Mouse (Mus musculus): ENCODE results near the gene Sds. TPM values are rescaled to one million over a fixed set of nuclear protein-coding genes. Genes with fewer than 3 reads are reported as not detected.

The Sds gene
- total and polyA plus RNA-seq, 2 experiments from 2014 or later, result 0.20 TPM; not detected in 1

- Histone ChIP-seq H3K36me3 (ENCODE audit: insufficient read depth, low read length) (no peaks in the 10 kb centered on the region), H3K4me1 (ENCODE audit: insufficient read depth, low read length) (no peaks in the 10 kb centered on the region), H3K4me3 (ENCODE audit: low read length) (no peak overlapping the region), H3K9me3 (ENCODE audit: low read length) (no peaks in the 10 kb centered on the region), H3K9ac (replicated peaks; ENCODE audit: low read length) (no peak overlapping the region), H3K4me2 (ENCODE audit: low read depth, low read length) (no peak overlapping the region), H3K27me3 (ENCODE audit: insufficient read depth, low read length) (no peaks in the 10 kb centered on the region), H3K27ac (no peak overlapping the region)
- DNase-seq (ENCODE audit: low spot score) (peak; percentile 92), ATAC-seq (peak; percentile 24; the same call in 1 of the 2 replicates)
- TF ChIP-seq CTCF (IDR thresholded peaks at IDR 0.05; ENCODE audit: low read depth), result peak; percentile 85
- 6% methylated on average over 9 of the region's 9 CpGs for WGBS
Measured at GRCm38 (mm10) chr5:120457628-120458027, 18.7 kb upstream of the Sds start.

- Histone ChIP-seq H3K4me3 (ENCODE audit: low read length) (no peak overlapping the region), H3K27ac (no peak overlapping the region), H3K4me1 (ENCODE audit: insufficient read depth, low read length) (no peaks in the 10 kb centered on the region), H3K9me3 (ENCODE audit: low read length) (no peaks in the 10 kb centered on the region), H3K9ac (replicated peaks; ENCODE audit: low read length) (no peak overlapping the region), H3K4me2 (ENCODE audit: low read depth, low read length) (no peak overlapping the region), H3K27me3 (ENCODE audit: insufficient read depth, low read length) (no peaks in the 10 kb centered on the region), H3K36me3 (ENCODE audit: insufficient read depth, low read length) (no peaks in the 10 kb centered on the region)
- no peak for TF ChIP-seq CTCF (IDR thresholded peaks at IDR 0.05; ENCODE audit: low read depth)
- peak; percentile 21; the same call in 1 of the 2 replicates for ATAC-seq
- no peak for DNase-seq (ENCODE audit: low spot score)
- WGBS, result 80% methylated on average over 10 of the region's 10 CpGs
Measured at GRCm38 (mm10) chr5:120459133-120459532, 17.2 kb upstream of the Sds start.

GRCm38 (mm10) chr5:120461902-120462301 is 14.4 kb upstream of the Sds start:
- DNase-seq (ENCODE audit: low spot score), result no peak
- no peak for TF ChIP-seq CTCF (IDR thresholded peaks at IDR 0.05; ENCODE audit: low read depth)
- H3K27ac ChIP-seq, result no peak overlapping the region
- no peaks in the 10 kb centered on the region for H3K4me1 ChIP-seq (ENCODE audit: insufficient read depth, low read length)
- H3K27me3 ChIP-seq (ENCODE audit: insufficient read depth, low read length), result no peaks in the 10 kb centered on the region
- no peak overlapping the region for H3K4me2 ChIP-seq (ENCODE audit: low read depth, low read length)
- no peaks in the 10 kb centered on the region for H3K36me3 ChIP-seq (ENCODE audit: insufficient read depth, low read length)
- H3K9ac ChIP-seq (replicated peaks; ENCODE audit: low read length), result no peak overlapping the region
- H3K4me3 ChIP-seq (ENCODE audit: low read length), result no peak overlapping the region
- no peaks in the 10 kb centered on the region for H3K9me3 ChIP-seq (ENCODE audit: low read length)
- ATAC-seq, result no peak
- 74% methylated on average over 15 of the region's 15 CpGs for WGBS

GRCm38 (mm10) chr5:120464321-120464720 is 12.0 kb upstream of the Sds start:
- peak; percentile 71 for TF ChIP-seq CTCF (IDR thresholded peaks at IDR 0.05; ENCODE audit: low read depth)

GRCm38 (mm10) chr5:120465062-120465461 is 11.3 kb upstream of the Sds start:
- ATAC-seq (no peak), DNase-seq (ENCODE audit: low spot score) (no peak)
- no peak overlapping the region for H3K4me2 ChIP-seq (ENCODE audit: low read depth, low read length)
- 38% methylated on average over 5 of the region's 5 CpGs for WGBS
- no peak overlapping the region for H3K9ac ChIP-seq (replicated peaks; ENCODE audit: low read length)
- no peaks in the 10 kb centered on the region for H3K27me3 ChIP-seq (ENCODE audit: insufficient read depth, low read length)
- H3K9me3 ChIP-seq (ENCODE audit: low read length), result no peaks in the 10 kb centered on the region
- no peak overlapping the region for H3K27ac ChIP-seq
- TF ChIP-seq CTCF (IDR thresholded peaks at IDR 0.05; ENCODE audit: low read depth), result peak; percentile 59
- H3K4me1 ChIP-seq (ENCODE audit: insufficient read depth, low read length), result no peaks in the 10 kb centered on the region
- no peak overlapping the region for H3K4me3 ChIP-seq (ENCODE audit: low read length)
- H3K36me3 ChIP-seq (ENCODE audit: insufficient read depth, low read length), result no peaks in the 10 kb centered on the region

More at GRCm38 (mm10) chr5:120464321-120464720, 12.0 kb upstream of the Sds start:
- Histone ChIP-seq H3K27me3 (ENCODE audit: insufficient read depth, low read length) (no peaks in the 10 kb centered on the region), H3K36me3 (ENCODE audit: insufficient read depth, low read length) (no peaks in the 10 kb centered on the region), H3K9ac (replicated peaks; ENCODE audit: low read length) (no peak overlapping the region), H3K4me3 (ENCODE audit: low read length) (no peak overlapping the region), H3K27ac (no peak overlapping the region), H3K4me2 (ENCODE audit: low read depth, low read length) (no peak overlapping the region), H3K4me1 (ENCODE audit: insufficient read depth, low read length) (no peaks in the 10 kb centered on the region), H3K9me3 (ENCODE audit: low read length) (no peaks in the 10 kb centered on the region)
- 84% methylated on average over 4 of the region's 4 CpGs for WGBS
- ATAC-seq (no peak), DNase-seq (ENCODE audit: low spot score) (peak; percentile 50)

- 75% methylated on average over 6 of the region's 6 CpGs for WGBS
Measured at GRCm38 (mm10) chr5:120465860-120466259, 10.5 kb upstream of the Sds start.

GRCm38 (mm10) chr5:120467026-120467425 is 9.3 kb upstream of the Sds start:
- Histone ChIP-seq H3K36me3 (ENCODE audit: insufficient read depth, low read length) (no peaks in the 10 kb centered on the region), H3K27me3 (ENCODE audit: insufficient read depth, low read length) (no peaks in the 10 kb centered on the region), H3K9me3 (ENCODE audit: low read length) (no peaks in the 10 kb centered on the region), H3K27ac (no peak overlapping the region), H3K4me3 (ENCODE audit: low read length) (peak overlapping the region; percentile 19; the same call in 1 of the 2 replicates), H3K4me1 (ENCODE audit: insufficient read depth, low read length) (no peaks in the 10 kb centered on the region), H3K4me2 (ENCODE audit: low read depth, low read length) (peak overlapping the region; percentile 26), H3K9ac (replicated peaks; ENCODE audit: low read length) (no peak overlapping the region)
- ATAC-seq (peak; percentile 43; the same call in 1 of the 2 replicates), DNase-seq (ENCODE audit: low spot score) (peak; percentile 39)
- peak; percentile 41 for TF ChIP-seq CTCF (IDR thresholded peaks at IDR 0.05; ENCODE audit: low read depth)
- 15% methylated on average over 4 of the region's 4 CpGs for WGBS

More at GRCm38 (mm10) chr5:120465860-120466259, 10.5 kb upstream of the Sds start:
- Histone ChIP-seq H3K36me3 (ENCODE audit: insufficient read depth, low read length) (no peaks in the 10 kb centered on the region), H3K9me3 (ENCODE audit: low read length) (no peaks in the 10 kb centered on the region), H3K9ac (replicated peaks; ENCODE audit: low read length) (no peak overlapping the region), H3K27me3 (ENCODE audit: insufficient read depth, low read length) (no peaks in the 10 kb centered on the region), H3K27ac (no peak overlapping the region), H3K4me1 (ENCODE audit: insufficient read depth, low read length) (no peaks in the 10 kb centered on the region), H3K4me3 (ENCODE audit: low read length) (no peak overlapping the region), H3K4me2 (ENCODE audit: low read depth, low read length) (no peak overlapping the region)
- ATAC-seq, result no peak
- no peak for DNase-seq (ENCODE audit: low spot score)
- TF ChIP-seq CTCF (IDR thresholded peaks at IDR 0.05; ENCODE audit: low read depth), result no peak
